Mouse (Mus musculus) spleen, adult 2 months (tissue): ENCODE data around the gene Pik3r4. TPM values are rescaled to one million over a fixed set of nuclear protein-coding genes. Genes with fewer than 3 reads are reported as not detected.

Source experiments
- DNase-seq, 2 experiments: peaks; one replicate each; pipeline versions ENCODE4 v3.0.0 to v3.0.0-alpha.2; 2012 to 2021; ENCODE audit warnings: low spot score in 2 of 2, low read depth in 1 of 2
- H3K27ac ChIP-seq: fragments of 200-500 bp; 2 replicates; pipeline ENCODE4 v1.5.1; 2012; ENCODE audit warnings: low read length, inconsistent platforms; ENCODE audit not compliant: insufficient read depth
- H3K27me3 ChIP-seq: fragments of 200-500 bp; 2 replicates; pipeline ENCODE4 v1.6.1; 2012; ENCODE audit warnings: mild to moderate bottlenecking, moderate library complexity, low read length, inconsistent platforms; ENCODE audit not compliant: control insufficient read depth, insufficient read depth
- H3K36me3 ChIP-seq: fragments of 200-500 bp; 2 replicates; pipeline ENCODE4 v1.6.1; 2012; ENCODE audit warnings: mild to moderate bottlenecking, low read length, inconsistent platforms; ENCODE audit not compliant: control insufficient read depth, insufficient read depth
- H3K4me1 ChIP-seq: fragments of 200-500 bp; 2 replicates; pipeline ENCODE4 v1.6.1; 2011; ENCODE audit warnings: inconsistent platforms; ENCODE audit not compliant: control insufficient read depth, insufficient read depth, insufficient read length
- H3K4me3 ChIP-seq: fragments of 200-500 bp; 2 replicates; pipeline ENCODE4 v1.5.1; 2011; ENCODE audit warnings: mild to moderate bottlenecking, inconsistent platforms; ENCODE audit not compliant: insufficient read depth, insufficient read length; ENCODE audit errors: extremely low read depth
- CTCF ChIP-seq: fragments of 200-500 bp; IDR thresholded peaks from 2 replicates; pipeline ENCODE4 v1.5.1; 2011; ENCODE audit warnings: mild to moderate bottlenecking, inconsistent platforms; ENCODE audit not compliant: insufficient read depth, insufficient read length, insufficient replicate concordance; ENCODE audit errors: extremely low read depth
- POLR2A ChIP-seq: fragments of 200-500 bp; IDR thresholded peaks from 2 replicates; pipeline ENCODE4 v1.6.1; 2011; ENCODE audit warnings: low read depth, low read length, inconsistent platforms
- WGBS: fragments of 180-500 bp; shearing (Covaris S2); methylation state at CpG from one replicate; pipeline ENCODE4 v1.1.7; 2018; 5-methylcytosine and 5-hydroxymethylcytosine counted together
- polyA plus RNA-seq: library from polyadenylated mRNA; depleted of rRNA; stranded (reverse); fragments of >200 nt; gene quantifications from 2 replicates; pipeline ENCODE4 v1.2.3, GENCODE M21; 2012

Pik3r4 gene
- polyA plus RNA-seq, 1 experiment: 33.6 TPM

DNA sequence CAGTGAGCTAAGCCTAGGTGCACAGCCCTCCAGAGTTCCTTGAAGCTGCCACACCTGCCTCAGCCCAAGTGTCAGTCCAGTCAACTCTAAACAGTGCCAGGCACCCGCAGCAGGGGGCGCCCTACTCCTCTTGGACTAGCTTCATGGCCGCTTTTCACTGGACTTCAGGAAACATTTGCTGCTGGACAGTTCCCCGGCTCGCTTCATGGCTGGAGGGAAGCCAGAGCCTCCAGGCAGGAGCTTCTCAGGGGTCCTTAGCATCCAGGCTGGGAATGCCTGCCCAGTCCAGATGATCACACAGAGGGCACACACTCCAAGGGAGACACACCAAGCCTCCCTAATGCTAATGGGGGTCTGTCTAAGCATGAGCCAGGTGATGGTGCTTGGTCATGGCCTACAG is 51.1 kb downstream of the Pik3r4 start:
- WGBS: 10% methylated on average over 5 of the region's 5 CpGs

DNA sequence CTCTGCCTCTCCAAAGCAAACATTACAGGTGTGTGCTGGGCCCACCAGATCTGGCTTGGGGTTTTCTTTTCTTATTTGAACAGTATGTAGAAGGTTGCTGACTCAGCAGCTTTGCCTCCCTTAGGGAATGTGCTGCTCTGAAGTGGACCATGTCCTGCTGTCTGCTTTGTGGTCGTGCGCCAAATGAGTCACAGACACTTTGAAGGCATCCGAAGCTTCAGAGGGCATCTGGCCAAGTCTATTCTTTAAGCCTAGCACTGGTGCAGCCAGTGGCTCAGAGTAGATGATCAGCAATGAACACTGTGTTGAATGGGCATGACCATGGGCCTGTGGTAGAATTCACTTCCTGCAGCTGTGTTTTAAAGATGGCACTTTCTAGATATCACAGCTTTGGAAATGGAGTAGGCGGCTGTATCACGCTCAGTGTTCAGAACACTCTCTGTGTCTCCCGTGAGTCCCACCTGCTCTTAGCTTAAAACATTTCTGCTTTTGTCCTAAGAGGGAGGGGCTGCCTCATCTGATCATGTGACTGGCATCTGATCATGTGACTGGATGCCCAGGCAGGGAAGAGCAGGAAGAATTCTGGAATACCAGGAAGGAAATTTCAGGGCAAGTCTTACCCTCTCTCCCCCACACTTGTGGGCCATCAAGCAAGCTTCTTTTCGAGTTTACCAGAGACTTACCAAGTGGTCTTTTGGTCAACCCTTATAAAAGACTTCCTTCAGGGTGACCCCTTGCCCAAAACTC is 54.2 kb downstream of the Pik3r4 start:
- DNase-seq: no peak
- TF ChIP-seq CTCF (no peak), POLR2A (no peak)

More for the DNA sequence above, 51.1 kb downstream of the Pik3r4 start:
- no peaks in the 10 kb centered on the region for H3K36me3 ChIP-seq
- TF ChIP-seq CTCF: peak; percentile 57; the same call in 1 of the 2 replicates
- TF ChIP-seq POLR2A: no peak
- no peak overlapping the region for H3K27ac ChIP-seq
- no peak overlapping the region for H3K4me3 ChIP-seq
- DNase-seq: peak in 1 of 2 experiments; percentile 41
- no peaks in the 10 kb centered on the region for H3K27me3 ChIP-seq
- no peaks in the 10 kb centered on the region for H3K4me1 ChIP-seq

GRCm38 (mm10) chr9:105697764-105698396 is 55.1 kb downstream of the Pik3r4 start:
- Histone ChIP-seq H3K36me3 (no peaks in the 10 kb centered on the region), H3K27me3 (no peaks in the 10 kb centered on the region), H3K27ac (no peak overlapping the region), H3K4me3 (no peak overlapping the region), H3K4me1 (no peaks in the 10 kb centered on the region)
- no peak for DNase-seq
- TF ChIP-seq CTCF: no peak
- no peak for TF ChIP-seq POLR2A
- whole genome bisulfite sequencing: 79% methylated on average over 9 of the region's 9 CpGs

More for the DNA sequence above, 54.2 kb downstream of the Pik3r4 start:
- Histone ChIP-seq H3K36me3 (no peaks in the 10 kb centered on the region), H3K4me3 (no peak overlapping the region), H3K27ac (no peak overlapping the region), H3K27me3 (no peaks in the 10 kb centered on the region), H3K4me1 (no peaks in the 10 kb centered on the region)
- WGBS: 77% methylated on average over 7 of the region's 7 CpGs

GRCm38 (mm10) chr9:105700702-105701101 is 57.9 kb downstream of the Pik3r4 start:
- Histone ChIP-seq H3K36me3 (no peaks in the 10 kb centered on the region), H3K27ac (no peak overlapping the region), H3K27me3 (no peaks in the 10 kb centered on the region), H3K4me3 (no peak overlapping the region), H3K4me1 (no peaks in the 10 kb centered on the region)
- 88% methylated on average over 6 of the region's 6 CpGs for WGBS
- TF ChIP-seq POLR2A (no peak), CTCF (no peak)
- DNase-seq: no peak

DNA sequence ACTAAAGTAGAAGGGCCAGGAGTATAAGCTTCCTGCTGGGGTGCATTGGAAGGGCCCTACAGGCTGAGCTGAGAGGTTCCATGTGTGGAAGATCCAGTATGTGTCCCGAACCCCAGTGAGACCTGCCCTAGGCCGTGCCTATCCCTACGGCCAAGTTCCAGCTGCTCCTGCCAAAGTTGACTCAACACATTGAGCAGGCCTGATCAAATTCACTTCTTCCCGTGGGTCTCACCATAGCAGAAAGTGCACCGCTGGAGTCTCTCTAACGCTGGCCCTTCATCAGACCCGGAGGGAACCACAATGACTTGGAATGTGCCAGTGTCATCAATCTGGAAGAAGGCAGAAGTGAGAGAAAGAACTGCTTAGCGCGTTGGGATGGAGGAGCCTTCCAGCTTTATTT is 59.2 kb downstream of the Pik3r4 start:
- H3K27ac ChIP-seq: no peak overlapping the region
- H3K36me3 ChIP-seq: no peaks in the 10 kb centered on the region
- H3K4me1 ChIP-seq: no peaks in the 10 kb centered on the region
- no peak for DNase-seq
- TF ChIP-seq CTCF (no peak), POLR2A (no peak)
- no peaks in the 10 kb centered on the region for H3K27me3 ChIP-seq
- 85% methylated on average over 9 of the region's 9 CpGs for WGBS
- no peak overlapping the region for H3K4me3 ChIP-seq

DNA sequence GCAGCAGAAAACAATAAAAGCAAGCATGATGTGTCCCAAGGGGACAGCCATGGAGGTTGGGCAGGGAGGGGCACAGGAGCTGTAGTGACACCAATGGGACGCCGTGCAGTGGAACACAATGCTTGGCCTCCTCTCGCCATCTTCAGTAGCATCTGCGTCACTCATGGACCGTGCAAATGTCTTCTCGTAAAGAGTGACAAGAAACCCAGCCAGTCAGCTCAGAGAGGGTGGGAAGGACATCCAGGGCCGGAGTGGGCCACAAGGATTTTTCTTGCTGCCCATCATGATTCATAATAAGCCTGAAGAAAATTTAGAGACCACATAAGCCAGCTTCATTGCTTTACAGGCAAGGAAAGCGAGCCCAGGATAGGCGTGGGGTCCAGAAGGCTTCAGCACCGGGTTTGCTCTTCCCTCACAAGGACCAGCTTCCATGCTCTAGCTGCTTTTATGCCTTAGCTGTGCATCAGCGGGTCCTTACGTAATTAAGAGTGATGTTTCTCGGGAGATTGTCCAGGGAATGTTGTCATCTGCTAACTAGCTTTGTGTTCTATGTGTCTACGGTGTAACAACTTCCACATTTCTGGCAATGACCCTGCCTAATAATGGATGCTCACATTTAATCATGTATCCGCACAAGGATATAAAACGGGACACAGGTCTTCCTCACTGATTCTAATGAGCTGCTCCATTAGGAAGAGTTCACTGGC is 61.6 kb downstream of the Pik3r4 start:
- H3K27ac ChIP-seq: no peak overlapping the region
- H3K27me3 ChIP-seq: no peaks in the 10 kb centered on the region
- DNase-seq: no peak
- H3K4me3 ChIP-seq: no peak overlapping the region
- no peak for TF ChIP-seq POLR2A
- no peak for TF ChIP-seq CTCF
- 90% methylated on average over 16 of the region's 16 CpGs for WGBS
- H3K4me1 ChIP-seq: no peaks in the 10 kb centered on the region
- H3K36me3 ChIP-seq: no peaks in the 10 kb centered on the region

DNA sequence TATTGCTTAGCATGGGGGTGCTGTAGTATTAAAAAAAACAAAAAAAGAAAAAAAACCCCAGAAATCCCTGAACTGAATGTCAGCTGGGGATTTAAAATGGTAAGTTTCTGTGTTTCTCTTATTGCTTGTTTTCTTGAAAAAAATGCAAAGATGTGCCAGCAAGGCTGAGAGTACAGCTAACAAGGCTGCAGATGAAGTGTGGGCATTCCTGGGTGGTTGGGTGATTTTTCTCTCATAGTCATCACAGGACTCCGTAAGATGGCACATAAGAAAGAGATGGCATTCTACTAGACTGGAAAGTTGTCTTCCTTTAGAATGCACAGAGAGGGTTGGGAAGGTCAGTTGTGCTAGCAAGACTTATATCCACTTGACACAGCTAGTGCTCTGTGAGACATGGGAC is 62.2 kb downstream of the Pik3r4 start:
- H3K27me3 ChIP-seq: no peaks in the 10 kb centered on the region
- TF ChIP-seq POLR2A (no peak), CTCF (no peak)
- no peaks in the 10 kb centered on the region for H3K36me3 ChIP-seq
- H3K4me1 ChIP-seq: no peaks in the 10 kb centered on the region
- no peak overlapping the region for H3K4me3 ChIP-seq
- no peak for DNase-seq
- WGBS: 93% methylated on average over 1 of the region's 1 CpGs
- H3K27ac ChIP-seq: no peak overlapping the region
